Mouse (Mus musculus): ENCODE results near the gene Rdh5.
A peak's percentile ranks its signal among the peaks of the same experiment; 100 is the strongest.

The Rdh5 gene

GRCm38 (mm10) chr10:128916665-128917064 is 6.0 kb downstream of the Rdh5 start:
- no peaks in the 10 kb centered on the region for H3K27me3 ChIP-seq (ENCODE audit: insufficient read depth, low read length)
- no peaks in the 10 kb centered on the region for H3K9me3 ChIP-seq (ENCODE audit: low read length)
- TF ChIP-seq NANOG (IDR thresholded peaks at IDR 0.05; ENCODE audit: borderline replicate concordance, low read length) (no peak), CTCF (conservative IDR thresholded peaks at IDR 0.05; ENCODE audit: low read length) (no peak), POU5F1 (IDR thresholded peaks at IDR 0.05; ENCODE audit: borderline replicate concordance, low read length) (no peak)
- H3K4me1 ChIP-seq (replicated peaks; ENCODE audit: low read depth, low read length) = peaks cover 66% of the 10 kb centered on the region
- no peak overlapping the region for H3K4me3 ChIP-seq (replicated peaks; ENCODE audit: low read length)
- H3K36me3 ChIP-seq (ENCODE audit: insufficient read depth, low read length) = peaks cover 88% of the 10 kb centered on the region

- Histone ChIP-seq H3K36me3 (ENCODE audit: insufficient read depth, low read length) (peaks cover 91% of the 10 kb centered on the region), H3K4me3 (replicated peaks; ENCODE audit: low read length) (no peak overlapping the region), H3K4me1 (replicated peaks; ENCODE audit: low read depth, low read length) (peaks cover 66% of the 10 kb centered on the region), H3K27me3 (ENCODE audit: insufficient read depth, low read length) (peaks cover 2% of the 10 kb centered on the region), H3K9me3 (ENCODE audit: low read length) (no peaks in the 10 kb centered on the region)
- TF ChIP-seq CTCF (conservative IDR thresholded peaks at IDR 0.05; ENCODE audit: low read length) = peak; percentile 36
- no peak for TF ChIP-seq NANOG (IDR thresholded peaks at IDR 0.05; ENCODE audit: borderline replicate concordance, low read length)
These were observed 7.1 kb downstream of the Rdh5 start for GRCm38 (mm10) chr10:128915550-128915949.

GRCm38 (mm10) chr10:128913696-128914095 is 9.0 kb downstream of the Rdh5 start:
- Histone ChIP-seq H3K9me3 (ENCODE audit: low read length) (no peaks in the 10 kb centered on the region), H3K36me3 (ENCODE audit: insufficient read depth, low read length) (peaks cover 72% of the 10 kb centered on the region), H3K4me1 (replicated peaks; ENCODE audit: low read depth, low read length) (peaks cover 57% of the 10 kb centered on the region), H3K4me3 (replicated peaks; ENCODE audit: low read length) (peak overlapping the region; percentile 24; the same call in 1 of the 2 replicates), H3K27me3 (ENCODE audit: insufficient read depth, low read length) (peaks cover 11% of the 10 kb centered on the region)
- TF ChIP-seq NANOG (IDR thresholded peaks at IDR 0.05; ENCODE audit: borderline replicate concordance, low read length) = no peak
- no peak for TF ChIP-seq CTCF (conservative IDR thresholded peaks at IDR 0.05; ENCODE audit: low read length)
- TF ChIP-seq POU5F1 (IDR thresholded peaks at IDR 0.05; ENCODE audit: borderline replicate concordance, low read length) = no peak

GRCm38 (mm10) chr10:128913219-128913618 is 9.5 kb downstream of the Rdh5 start:
- Histone ChIP-seq H3K9me3 (ENCODE audit: low read length) (no peaks in the 10 kb centered on the region), H3K4me1 (replicated peaks; ENCODE audit: low read depth, low read length) (peaks cover 53% of the 10 kb centered on the region), H3K27me3 (ENCODE audit: insufficient read depth, low read length) (peaks cover 15% of the 10 kb centered on the region), H3K36me3 (ENCODE audit: insufficient read depth, low read length) (peaks cover 68% of the 10 kb centered on the region), H3K4me3 (replicated peaks; ENCODE audit: low read length) (no peak overlapping the region)
- TF ChIP-seq POU5F1 (IDR thresholded peaks at IDR 0.05; ENCODE audit: borderline replicate concordance, low read length) = no peak
- peak; percentile 99 for TF ChIP-seq CTCF (conservative IDR thresholded peaks at IDR 0.05; ENCODE audit: low read length)
- no peak for TF ChIP-seq NANOG (IDR thresholded peaks at IDR 0.05; ENCODE audit: borderline replicate concordance, low read length)

GRCm38 (mm10) chr10:128912791-128913190 is 9.9 kb downstream of the Rdh5 start:
- peaks cover 49% of the 10 kb centered on the region for H3K4me1 ChIP-seq (replicated peaks; ENCODE audit: low read depth, low read length)
- peaks cover 63% of the 10 kb centered on the region for H3K36me3 ChIP-seq (ENCODE audit: insufficient read depth, low read length)
- no peaks in the 10 kb centered on the region for H3K9me3 ChIP-seq (ENCODE audit: low read length)
- H3K27me3 ChIP-seq (ENCODE audit: insufficient read depth, low read length) = peaks cover 19% of the 10 kb centered on the region
- TF ChIP-seq POU5F1 (IDR thresholded peaks at IDR 0.05; ENCODE audit: borderline replicate concordance, low read length) (no peak), CTCF (conservative IDR thresholded peaks at IDR 0.05; ENCODE audit: low read length) (no peak), NANOG (IDR thresholded peaks at IDR 0.05; ENCODE audit: borderline replicate concordance, low read length) (no peak)
- H3K4me3 ChIP-seq (replicated peaks; ENCODE audit: low read length) = no peak overlapping the region

- H3K9me3 ChIP-seq (ENCODE audit: low read length) = no peaks in the 10 kb centered on the region
- no peak for TF ChIP-seq POU5F1 (IDR thresholded peaks at IDR 0.05; ENCODE audit: borderline replicate concordance, low read length)
- no peak for TF ChIP-seq NANOG (IDR thresholded peaks at IDR 0.05; ENCODE audit: borderline replicate concordance, low read length)
- TF ChIP-seq CTCF (conservative IDR thresholded peaks at IDR 0.05; ENCODE audit: low read length) = no peak
These were observed 10.4 kb downstream of the Rdh5 start for GRCm38 (mm10) chr10:128912268-128912667.

GRCm38 (mm10) chr10:128911430-128911829 is 11.3 kb downstream of the Rdh5 start:
- Histone ChIP-seq H3K4me3 (replicated peaks; ENCODE audit: low read length) (peak overlapping the region; percentile 90; the same call in 1 of the 2 replicates), H3K4me1 (replicated peaks; ENCODE audit: low read depth, low read length) (peaks cover 46% of the 10 kb centered on the region), H3K36me3 (ENCODE audit: insufficient read depth, low read length) (peaks cover 50% of the 10 kb centered on the region), H3K27me3 (ENCODE audit: insufficient read depth, low read length) (peaks cover 21% of the 10 kb centered on the region), H3K9me3 (ENCODE audit: low read length) (no peaks in the 10 kb centered on the region)
- TF ChIP-seq NANOG (IDR thresholded peaks at IDR 0.05; ENCODE audit: borderline replicate concordance, low read length) = no peak
- TF ChIP-seq POU5F1 (IDR thresholded peaks at IDR 0.05; ENCODE audit: borderline replicate concordance, low read length) = no peak
- TF ChIP-seq CTCF (conservative IDR thresholded peaks at IDR 0.05; ENCODE audit: low read length) = no peak

More at GRCm38 (mm10) chr10:128912268-128912667, 10.4 kb downstream of the Rdh5 start:
- Histone ChIP-seq H3K4me3 (replicated peaks; ENCODE audit: low read length) (no peak overlapping the region), H3K36me3 (ENCODE audit: insufficient read depth, low read length) (peaks cover 58% of the 10 kb centered on the region), H3K4me1 (replicated peaks; ENCODE audit: low read depth, low read length) (peaks cover 46% of the 10 kb centered on the region), H3K27me3 (ENCODE audit: insufficient read depth, low read length) (peaks cover 21% of the 10 kb centered on the region)

GRCm38 (mm10) chr10:128910066-128910841 is 12.4 kb downstream of the Rdh5 start:
- Histone ChIP-seq H3K27me3 (ENCODE audit: insufficient read depth, low read length) (peaks cover 21% of the 10 kb centered on the region), H3K4me1 (replicated peaks; ENCODE audit: low read depth, low read length) (peaks cover 54% of the 10 kb centered on the region), H3K9me3 (ENCODE audit: low read length) (no peaks in the 10 kb centered on the region), H3K4me3 (replicated peaks; ENCODE audit: low read length) (peak overlapping the region; percentile 90), H3K36me3 (ENCODE audit: insufficient read depth, low read length) (peaks cover 41% of the 10 kb centered on the region)
- TF ChIP-seq NANOG (IDR thresholded peaks at IDR 0.05; ENCODE audit: borderline replicate concordance, low read length) (no peak), CTCF (conservative IDR thresholded peaks at IDR 0.05; ENCODE audit: low read length) (no peak), POU5F1 (IDR thresholded peaks at IDR 0.05; ENCODE audit: borderline replicate concordance, low read length) (no peak)

Data from E14TG2a.4 (cell line).